Mouse (Mus musculus): ENCODE data around the gene Aplp1. TPM values are rescaled to one million over a fixed set of nuclear protein-coding genes. Genes with fewer than 3 reads are reported as not detected.

The Aplp1 gene
- polyA plus RNA-seq, 1 experiment from 2014 or later: 22.6 TPM

GRCm38 (mm10) chr7:30450241-30450640 lies 4.9 kb upstream of the Aplp1 start:
- Histone ChIP-seq H3K27me3 (ENCODE audit: insufficient read depth, low read length) (peaks cover 42% of the 10 kb centered on the region), H3K9ac (no peak overlapping the region), H3K4me2 (no peak overlapping the region), H3K36me3 (ENCODE audit: insufficient read depth) (no peaks in the 10 kb centered on the region), H3K27ac (ENCODE audit: low read depth) (no peak overlapping the region), H3K4me1 (ENCODE audit: insufficient read depth) (no peaks in the 10 kb centered on the region), H3K9me3 (ENCODE audit: low read depth, low read length) (no peaks in the 10 kb centered on the region; the same call in 1 of the 2 replicates), H3K4me3 (ENCODE audit: low read depth, low read length) (no peak overlapping the region)
- DNase-seq (no peak), ATAC-seq (ENCODE audit: insufficient read depth) (no peak)
- no peak for TF ChIP-seq CTCF (IDR thresholded peaks at IDR 0.05; ENCODE audit: low read depth)
- 66% methylated on average over 7 of the region's 7 CpGs for WGBS

DNA sequence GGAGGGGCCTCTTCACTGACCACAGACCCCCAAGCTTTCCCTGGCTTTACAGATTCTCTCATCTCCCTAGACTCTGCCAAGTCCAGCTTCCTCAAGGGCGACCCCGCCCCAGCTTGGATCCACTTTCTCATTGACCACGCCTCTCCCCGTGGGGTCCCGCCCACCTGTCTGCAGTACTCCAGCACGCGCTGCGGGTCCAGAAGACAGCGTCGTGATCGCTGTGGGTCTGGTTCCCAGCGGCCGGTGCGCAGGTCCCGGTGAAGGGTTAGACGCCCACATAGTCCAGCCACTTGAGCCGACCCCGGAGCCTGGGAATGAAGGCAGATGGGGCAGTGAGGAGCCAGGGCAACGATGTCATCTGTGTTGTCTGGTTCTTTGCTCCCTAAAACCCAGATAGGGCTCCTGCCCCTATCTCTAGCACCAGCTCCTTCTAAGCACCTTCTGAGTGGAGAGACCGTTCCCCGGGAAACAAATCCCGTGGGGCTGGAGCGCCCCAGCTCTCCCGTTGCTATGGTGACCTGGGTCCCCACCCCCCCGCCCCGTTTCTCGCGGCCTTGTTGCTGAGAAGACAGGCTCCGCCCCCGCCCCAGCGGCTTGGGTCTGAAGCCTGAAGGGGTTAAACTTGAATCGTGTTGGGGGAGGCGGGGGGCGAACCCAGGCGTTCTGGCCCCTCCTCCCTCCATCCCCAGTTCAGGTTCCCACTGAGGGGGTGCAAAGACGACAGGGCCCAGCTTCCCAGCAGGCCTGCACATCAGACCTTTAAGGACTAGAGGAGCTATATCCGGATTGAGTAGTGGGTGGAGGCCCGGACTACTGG lies 973 bp downstream of the Aplp1 start:
- H3K27me3 ChIP-seq (ENCODE audit: insufficient read depth, low read length): peaks cover 13% of the 10 kb centered on the region
- peak overlapping the region; percentile 86 for H3K4me2 ChIP-seq
- peaks cover 13% of the 10 kb centered on the region for H3K4me1 ChIP-seq (ENCODE audit: insufficient read depth)
- TF ChIP-seq CTCF (IDR thresholded peaks at IDR 0.05; ENCODE audit: low read depth): no peak
- H3K27ac ChIP-seq (ENCODE audit: low read depth): no peak overlapping the region
- H3K9ac ChIP-seq: peak overlapping the region; percentile 56
- ATAC-seq (ENCODE audit: insufficient read depth): peak; percentile 38; the same call in 1 of the 2 replicates
- WGBS: under 1% methylated on average over 38 of the region's 38 CpGs
- peak overlapping the region; percentile 66 for H3K4me3 ChIP-seq (ENCODE audit: low read depth, low read length)
- H3K36me3 ChIP-seq (ENCODE audit: insufficient read depth): no peaks in the 10 kb centered on the region
- peak; percentile 73 for DNase-seq
- no peaks in the 10 kb centered on the region; the same call in 1 of the 2 replicates for H3K9me3 ChIP-seq (ENCODE audit: low read depth, low read length)

GRCm38 (mm10) chr7:30443696-30444095 lies 1.6 kb downstream of the Aplp1 start:
- TF ChIP-seq CTCF (IDR thresholded peaks at IDR 0.05; ENCODE audit: low read depth): no peak
- ATAC-seq (ENCODE audit: insufficient read depth) (no peak), DNase-seq (peak; percentile 20)
- Histone ChIP-seq H3K27ac (ENCODE audit: low read depth) (no peak overlapping the region), H3K36me3 (ENCODE audit: insufficient read depth) (no peaks in the 10 kb centered on the region), H3K27me3 (ENCODE audit: insufficient read depth, low read length) (peaks cover 13% of the 10 kb centered on the region), H3K9ac (no peak overlapping the region), H3K4me1 (ENCODE audit: insufficient read depth) (peaks cover 13% of the 10 kb centered on the region), H3K4me2 (peak overlapping the region; percentile 86), H3K9me3 (ENCODE audit: low read depth, low read length) (no peaks in the 10 kb centered on the region; the same call in 1 of the 2 replicates), H3K4me3 (ENCODE audit: low read depth, low read length) (peak overlapping the region; percentile 66; the same call in 1 of the 2 replicates)
- WGBS: 23% methylated on average over 9 of the region's 9 CpGs

DNA sequence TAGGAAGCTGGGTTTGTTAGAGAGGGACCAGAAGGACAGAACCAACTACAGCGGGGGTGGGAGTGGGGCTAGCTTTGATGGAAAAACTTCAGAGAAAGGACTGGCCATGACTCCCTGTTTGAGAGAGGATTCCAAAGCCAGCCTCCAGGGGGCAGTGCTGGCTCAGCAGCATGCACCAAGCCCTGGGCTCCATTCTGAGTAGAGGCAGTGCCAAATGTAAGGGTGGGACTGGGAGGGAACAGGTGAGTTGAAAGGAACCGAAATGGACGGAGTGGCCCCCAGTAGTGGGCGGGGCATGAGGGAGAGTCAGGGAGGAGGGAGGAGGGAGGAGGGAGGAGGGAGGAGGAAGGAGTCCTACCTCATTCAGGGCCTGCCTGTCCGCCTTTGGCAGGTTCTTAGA lies 4.6 kb downstream of the Aplp1 start:
- 25% methylated on average over 4 of the region's 5 CpGs for WGBS

DNA sequence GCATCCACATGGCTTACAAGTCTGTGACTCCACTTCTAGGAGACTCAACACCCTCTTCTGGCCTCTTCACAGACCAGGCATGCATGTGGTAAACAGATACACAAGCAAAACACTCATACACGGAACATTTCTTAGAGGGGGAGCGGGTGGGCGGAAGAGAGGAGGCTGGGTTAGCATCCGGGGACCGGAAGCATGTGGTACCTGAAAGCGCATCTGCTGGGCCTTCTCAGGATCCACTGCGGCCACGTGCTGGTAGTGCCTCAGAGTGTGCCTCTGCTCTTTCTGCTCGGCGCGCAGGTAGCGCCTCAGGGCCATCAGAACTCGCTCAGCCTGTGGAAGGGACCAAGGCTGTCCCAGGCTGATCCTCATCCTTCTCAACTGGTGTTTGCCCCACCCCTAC lies 5.6 kb downstream of the Aplp1 start:
- no peaks in the 10 kb centered on the region for H3K9me3 ChIP-seq (ENCODE audit: low read depth, low read length)
- peaks cover 9% of the 10 kb centered on the region for H3K4me1 ChIP-seq (ENCODE audit: insufficient read depth)
- no peak overlapping the region for H3K27ac ChIP-seq (ENCODE audit: low read depth)
- no peak overlapping the region for H3K4me3 ChIP-seq (ENCODE audit: low read depth, low read length)
- ATAC-seq (ENCODE audit: insufficient read depth) (no peak), DNase-seq (no peak)
- no peak overlapping the region for H3K4me2 ChIP-seq
- 80% methylated on average over 13 of the region's 13 CpGs for WGBS
- no peaks in the 10 kb centered on the region for H3K36me3 ChIP-seq (ENCODE audit: insufficient read depth)
- no peak overlapping the region for H3K9ac ChIP-seq
- no peak for TF ChIP-seq CTCF (IDR thresholded peaks at IDR 0.05; ENCODE audit: low read depth)
- 0 out of 2 replicates have a peak, but pooled peaks cover 3% of the 10 kb centered on the region for H3K27me3 ChIP-seq (ENCODE audit: insufficient read depth, low read length)

More for the DNA sequence above, 4.6 kb downstream of the Aplp1 start:
- Histone ChIP-seq H3K9ac (no peak overlapping the region), H3K4me2 (no peak overlapping the region), H3K27me3 (ENCODE audit: insufficient read depth, low read length) (peaks cover 6% of the 10 kb centered on the region; the same call in 1 of the 2 replicates), H3K9me3 (ENCODE audit: low read depth, low read length) (no peaks in the 10 kb centered on the region), H3K4me1 (ENCODE audit: insufficient read depth) (peaks cover 13% of the 10 kb centered on the region), H3K36me3 (ENCODE audit: insufficient read depth) (no peaks in the 10 kb centered on the region), H3K4me3 (ENCODE audit: low read depth, low read length) (no peak overlapping the region), H3K27ac (ENCODE audit: low read depth) (no peak overlapping the region)
- peak; percentile 66 for DNase-seq
- ATAC-seq (ENCODE audit: insufficient read depth): no peak
- peak; percentile 79 for TF ChIP-seq CTCF (IDR thresholded peaks at IDR 0.05; ENCODE audit: low read depth)

GRCm38 (mm10) chr7:30436879-30437278 lies 8.5 kb downstream of the Aplp1 start:
- Histone ChIP-seq H3K27ac (ENCODE audit: low read depth) (no peak overlapping the region), H3K4me3 (ENCODE audit: low read depth, low read length) (no peak overlapping the region), H3K9me3 (ENCODE audit: low read depth, low read length) (no peaks in the 10 kb centered on the region), H3K4me2 (no peak overlapping the region), H3K4me1 (ENCODE audit: insufficient read depth) (no peaks in the 10 kb centered on the region), H3K36me3 (ENCODE audit: insufficient read depth) (no peaks in the 10 kb centered on the region), H3K9ac (no peak overlapping the region), H3K27me3 (ENCODE audit: insufficient read depth, low read length) (no peaks in the 10 kb centered on the region)
- DNase-seq: peak; percentile 7
- 15% methylated on average over 10 of the region's 10 CpGs for WGBS
- no peak for TF ChIP-seq CTCF (IDR thresholded peaks at IDR 0.05; ENCODE audit: low read depth)
- no peak for ATAC-seq (ENCODE audit: insufficient read depth)

DNA sequence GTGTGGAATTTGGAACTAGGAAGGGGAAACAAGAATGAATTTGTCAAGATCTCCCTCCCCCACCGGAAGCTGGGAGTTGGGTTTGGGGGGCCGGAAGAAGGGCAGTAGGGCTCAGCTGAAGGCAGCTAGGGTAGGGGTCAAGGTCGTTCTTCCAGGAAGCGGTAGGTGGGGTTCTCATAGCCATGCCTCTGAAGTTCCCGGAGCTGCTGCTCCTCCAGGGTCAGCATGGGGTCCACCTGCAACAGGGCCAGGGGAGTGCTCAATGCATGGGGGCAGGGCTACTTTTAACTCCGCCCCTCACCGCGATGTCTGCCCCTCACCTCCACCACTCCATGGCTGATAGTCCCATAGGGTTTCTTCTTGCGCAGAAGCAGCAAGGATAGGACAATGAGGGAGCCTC lies 10.2 kb downstream of the Aplp1 start:
- Histone ChIP-seq H3K27me3 (ENCODE audit: insufficient read depth, low read length) (no peaks in the 10 kb centered on the region), H3K9ac (no peak overlapping the region), H3K4me2 (no peak overlapping the region), H3K9me3 (ENCODE audit: low read depth, low read length) (no peaks in the 10 kb centered on the region), H3K4me1 (ENCODE audit: insufficient read depth) (no peaks in the 10 kb centered on the region), H3K36me3 (ENCODE audit: insufficient read depth) (no peaks in the 10 kb centered on the region), H3K27ac (ENCODE audit: low read depth) (no peak overlapping the region), H3K4me3 (ENCODE audit: low read depth, low read length) (no peak overlapping the region)
- WGBS: 33% methylated on average over 9 of the region's 9 CpGs
- DNase-seq (no peak), ATAC-seq (ENCODE audit: insufficient read depth) (no peak)
- TF ChIP-seq CTCF (IDR thresholded peaks at IDR 0.05; ENCODE audit: low read depth): no peak

All from lung, embryonic 14.5 days (tissue).